In genomic region chr3:69722187-69722867, GRCm38 (mm10) we compare ENCODE assay signal across 8 mouse cellular contexts. TPM values are rescaled to one million over a fixed set of nuclear protein-coding genes. Genes with fewer than 3 reads are reported as not detected.
A peak's percentile ranks its signal among the peaks of the same experiment; 100 is the strongest.
DNase-seq lines count a peak whose midpoint lies in the region; ATAC-seq and TF ChIP-seq lines count a peak whose summit lies in the region.

No protein-coding gene starts in this region.

- peak overlapping the region; percentile 81 for H3K27ac ChIP-seq in forebrain, embryonic 11.5 days (ENCODE audit: low read depth, low read length)
- H3K27ac ChIP-seq in lung, postnatal 0 days (ENCODE audit: low read length) = peak overlapping the region; percentile 90

- peaks cover 4% of the 10 kb centered on the region; the same call in 1 of the 2 replicates for H3K4me1 ChIP-seq in forebrain, embryonic 11.5 days (replicated peaks; ENCODE audit: control insufficient read depth, insufficient read depth, low read length)
- H3K4me1 ChIP-seq in lung, postnatal 0 days (ENCODE audit: insufficient read depth, low read depth, low read length) = peaks cover 6% of the 10 kb centered on the region; the same call in 1 of the 2 replicates

- H3K9me3 ChIP-seq in forebrain, embryonic 11.5 days (ENCODE audit: control insufficient read depth, low read length) = no peaks in the 10 kb centered on the region
- H3K9me3 ChIP-seq in lung, postnatal 0 days (ENCODE audit: low read length) = no peaks in the 10 kb centered on the region

- no peak for TF ChIP-seq EP300 in lung, postnatal 0 days (IDR thresholded peaks at IDR 0.05)

- WGBS in forebrain, embryonic 11.5 days = under 1% methylated on average over 52 of the region's 58 CpGs
- under 1% methylated on average over 53 of the region's 58 CpGs for WGBS in lung, postnatal 0 days

- no peak for TF ChIP-seq POLR2A in brain, embryonic 14.5 days (IDR thresholded peaks at IDR 0.05; ENCODE audit: borderline replicate concordance, extremely low read depth, insufficient read depth, insufficient read length, poor library complexity, severe bottlenecking)

- H3K4me3 ChIP-seq in forebrain, embryonic 11.5 days (ENCODE audit: low read depth, low read length) = peak overlapping the region; percentile 85
- H3K4me3 ChIP-seq in lung, postnatal 0 days (ENCODE audit: low read depth, low read length) = peak overlapping the region; percentile 91

- DNase-seq in cerebellum, adult 9-11 months = no peak
- DNase-seq in brain, embryonic 14.5 days (ENCODE audit: low read depth) = peak; percentile 66
- peak; percentile 64 for DNase-seq in forebrain, embryonic 11.5 days (ENCODE audit: low spot score)
- DNase-seq in layer of hippocampus, adult 9-11 months = peak; percentile 23
- peak; percentile 69 for DNase-seq in lung, postnatal 0 days (ENCODE audit: low spot score)
- peak; percentile 21 for DNase-seq in right cerebral cortex, adult 18-20 months

- no peaks in the 10 kb centered on the region for H3K27me3 ChIP-seq in forebrain, embryonic 11.5 days (ENCODE audit: control insufficient read depth, insufficient read depth, low read length)
- no peaks in the 10 kb centered on the region for H3K27me3 ChIP-seq in lung, postnatal 0 days (replicated peaks; ENCODE audit: insufficient read depth, low read length)

- H3K4me2 ChIP-seq in forebrain, embryonic 11.5 days (ENCODE audit: low read depth, low read length, severe bottlenecking) = peak overlapping the region; percentile 82
- peak overlapping the region; percentile 76 for H3K4me2 ChIP-seq in lung, postnatal 0 days (replicated peaks; ENCODE audit: low read depth, low read length)

- peak overlapping the region; percentile 92 for H3K9ac ChIP-seq in forebrain, embryonic 11.5 days (ENCODE audit: low read length)
- peak overlapping the region; percentile 96 for H3K9ac ChIP-seq in lung, postnatal 0 days (replicated peaks; ENCODE audit: low read depth)

- TF ChIP-seq CTCF in brain, embryonic 14.5 days (IDR thresholded peaks at IDR 0.05; ENCODE audit: borderline replicate concordance, extremely low read depth, insufficient read depth, insufficient read length) = no peak
- TF ChIP-seq CTCF in lung, postnatal 0 days (IDR thresholded peaks at IDR 0.05) = no peak

- no peaks in the 10 kb centered on the region for H3K36me3 ChIP-seq in forebrain, embryonic 11.5 days (ENCODE audit: control insufficient read depth, insufficient read depth, low read length)
- no peaks in the 10 kb centered on the region for H3K36me3 ChIP-seq in lung, postnatal 0 days (ENCODE audit: insufficient read depth, low read length)

- ATAC-seq in cerebellum, adult (ENCODE audit: insufficient number of reproducible peaks, low FRiP score, low TSS enrichment) = peak; percentile 76
- ATAC-seq in forebrain, embryonic 11.5 days (replicated peaks; ENCODE audit: low FRiP score) = peak; percentile 87
- peak; percentile 51 to 57 for ATAC-seq in hematopoietic stem cell, adult 5-6 weeks (replicated peaks in 1 of 2; ENCODE audit: insufficient read depth in 1 of 2, low FRiP score in 2 of 2, low TSS enrichment in 1 of 2, low read depth in 1 of 2, poor library complexity in 2 of 2, severe bottlenecking in 2 of 2)
- peak; percentile 75 for ATAC-seq in lung, postnatal 0 days

RNA-seq across cellular contexts. Expression of gene Nmd3, which starts 0.5 kb away (rescaled TPM):
- polyA plus RNA-seq in brain, embryonic 14.5 days (2012; rRNA removed) = 35.4 and 37.0 TPM in 2 replicates
- 124 and 138 TPM in 2 replicates for polyA plus RNA-seq in forebrain, embryonic 11.5 days (2014; fragmentation: Nextera tagmentation; extraction: Ambion mirVana)
- 65.2 and 90.2 TPM in 2 replicates for total RNA-seq in hematopoietic stem cell, adult 5-6 weeks (2017)
- polyA plus RNA-seq in lung, postnatal 0 days (2015; fragmentation: Nextera tagmentation; extraction: Ambion mirVana) = 69.4 and 70.9 TPM in 2 replicates
